Mouse (Mus musculus) erythroblast, adult 5-6 weeks (primary cell): ENCODE measurements around the gene Polr3gl. TPM values are rescaled to one million over a fixed set of nuclear protein-coding genes. Genes with fewer than 3 reads are reported as not detected.

Experiments
- ATAC-seq: replicated peaks from 2 replicates; pipeline ENCODE4 v1.8.0; 2016; ENCODE audit warnings: moderate number of reproducible peaks, mild to moderate bottlenecking, moderate TSS enrichment, inconsistent platforms; ENCODE audit not compliant: poor library complexity, low FRiP score, severe bottlenecking
- total RNA-seq, 2 experiments: library from RNA; stranded (forward) in 1 of 2; stranded (reverse) in 1 of 2; fragments of 150-400 nt in 1 of 2; fragments of 200-764, 138-1000 nt in 1 of 2; gene quantifications; 2 replicates each; pipeline versions ENCODE4 v1.2.3 to v1.2.4; 2015 to 2017; ENCODE audit warnings: low replicate concordance in 2 of 2

Gene Polr3gl
- total RNA-seq, 2 experiments from 2014 or later = 16.5 to 17.7 TPM

GRCm38 (mm10) chr3:96559398-96559910, 34.5 kb downstream of the Polr3gl start:
- ATAC-seq = 0 out of 2 replicates have a peak, but pooled peaks have one; percentile 14

GRCm38 (mm10) chr3:96558668-96559196, 35.2 kb downstream of the Polr3gl start:
- ATAC-seq = no peak

GRCm38 (mm10) chr3:96558159-96558558, 35.8 kb downstream of the Polr3gl start:
- ATAC-seq = peak; percentile 33

GRCm38 (mm10) chr3:96557694-96558093, 36.3 kb downstream of the Polr3gl start, which contains the start of gene Txnip:
Gene Txnip (plus strand): TSS chr3:96557957.
- peak; percentile 87 for ATAC-seq

GRCm38 (mm10) chr3:96556651-96557635, 37.0 kb downstream of the Polr3gl start:
- peak; percentile 12; the same call in 1 of the 2 replicates for ATAC-seq

GRCm38 (mm10) chr3:96555999-96556614, 37.9 kb downstream of the Polr3gl start:
- no peak for ATAC-seq

GRCm38 (mm10) chr3:96555041-96555596, 38.9 kb downstream of the Polr3gl start:
- no peak for ATAC-seq

GRCm38 (mm10) chr3:96554251-96554650, 39.7 kb downstream of the Polr3gl start:
- no peak for ATAC-seq

GRCm38 (mm10) chr3:96553601-96554000, 40.4 kb downstream of the Polr3gl start:
- no peak for ATAC-seq

GRCm38 (mm10) chr3:96551890-96552289, 42.1 kb downstream of the Polr3gl start:
- no peak for ATAC-seq

GRCm38 (mm10) chr3:96551203-96551602, 42.8 kb downstream of the Polr3gl start:
- ATAC-seq = no peak

GRCm38 (mm10) chr3:96549346-96549745, 44.6 kb downstream of the Polr3gl start:
- ATAC-seq = no peak

- ATAC-seq = no peak
Measured at GRCm38 (mm10) chr3:96548824-96549223, 45.2 kb downstream of the Polr3gl start.

- peak; percentile 86 for ATAC-seq
Measured at GRCm38 (mm10) chr3:96547389-96547960, 46.5 kb downstream of the Polr3gl start.

GRCm38 (mm10) chr3:96546880-96547279, 47.1 kb downstream of the Polr3gl start:
- ATAC-seq = no peak

- no peak for ATAC-seq
Measured at GRCm38 (mm10) chr3:96545565-96545964, 48.4 kb downstream of the Polr3gl start.

- no peak for ATAC-seq
Measured at GRCm38 (mm10) chr3:96543345-96543744, 50.6 kb downstream of the Polr3gl start.

GRCm38 (mm10) chr3:96542554-96542953, 51.4 kb downstream of the Polr3gl start:
- no peak for ATAC-seq

- no peak for ATAC-seq
Measured at GRCm38 (mm10) chr3:96541328-96542078, 52.5 kb downstream of the Polr3gl start.
